Mouse (Mus musculus): ENCODE data around the gene Dlx3. TPM values are rescaled to one million over a fixed set of nuclear protein-coding genes. Genes with fewer than 3 reads are reported as not detected.

Gene Dlx3
- polyA plus RNA-seq, 1 experiment: not detected

- H3K27ac ChIP-seq (replicated peaks; ENCODE audit: low read depth, low read length): no peak overlapping the region
- H3K4me1 ChIP-seq (ENCODE audit: control insufficient read depth, insufficient read depth, insufficient read length, low read length): no peaks in the 10 kb centered on the region
- H3K4me3 ChIP-seq (ENCODE audit: insufficient read depth, low read depth, low read length): no peak overlapping the region
Measured at GRCm38 (mm10) chr11:95126272-95127245, 6.6 kb downstream of the Dlx3 start.

- Histone ChIP-seq H3K4me3 (ENCODE audit: insufficient read depth, low read depth, low read length) (no peak overlapping the region), H3K4me1 (ENCODE audit: control insufficient read depth, insufficient read depth, insufficient read length, low read length) (no peaks in the 10 kb centered on the region), H3K27ac (replicated peaks; ENCODE audit: low read depth, low read length) (no peak overlapping the region)
Measured at GRCm38 (mm10) chr11:95128359-95128758, 8.4 kb downstream of the Dlx3 start.

GRCm38 (mm10) chr11:95130668-95131252 lies 10.8 kb downstream of the Dlx3 start:
- H3K4me1 ChIP-seq (ENCODE audit: control insufficient read depth, insufficient read depth, insufficient read length, low read length): no peaks in the 10 kb centered on the region
- no peak overlapping the region for H3K4me3 ChIP-seq (ENCODE audit: insufficient read depth, low read depth, low read length)
- no peak overlapping the region for H3K27ac ChIP-seq (replicated peaks; ENCODE audit: low read depth, low read length)

GRCm38 (mm10) chr11:95133321-95133720 lies 13.4 kb downstream of the Dlx3 start:
- no peaks in the 10 kb centered on the region for H3K4me1 ChIP-seq (ENCODE audit: control insufficient read depth, insufficient read depth, insufficient read length, low read length)
- H3K27ac ChIP-seq (replicated peaks; ENCODE audit: low read depth, low read length): no peak overlapping the region
- no peak overlapping the region for H3K4me3 ChIP-seq (ENCODE audit: insufficient read depth, low read depth, low read length)

GRCm38 (mm10) chr11:95137281-95137680 lies 17.4 kb downstream of the Dlx3 start:
- Histone ChIP-seq H3K4me3 (ENCODE audit: insufficient read depth, low read depth, low read length) (no peak overlapping the region), H3K4me1 (ENCODE audit: control insufficient read depth, insufficient read depth, insufficient read length, low read length) (no peaks in the 10 kb centered on the region), H3K27ac (replicated peaks; ENCODE audit: low read depth, low read length) (no peak overlapping the region)

- Histone ChIP-seq H3K27ac (replicated peaks; ENCODE audit: low read depth, low read length) (no peak overlapping the region), H3K4me1 (ENCODE audit: control insufficient read depth, insufficient read depth, insufficient read length, low read length) (peaks cover 4% of the 10 kb centered on the region; the same call in 1 of the 2 replicates), H3K4me3 (ENCODE audit: insufficient read depth, low read depth, low read length) (no peak overlapping the region)
Measured at GRCm38 (mm10) chr11:95139871-95140270, 20.0 kb downstream of the Dlx3 start.

- no peak overlapping the region for H3K27ac ChIP-seq (replicated peaks; ENCODE audit: low read depth, low read length)
- no peak overlapping the region for H3K4me3 ChIP-seq (ENCODE audit: insufficient read depth, low read depth, low read length)
- H3K4me1 ChIP-seq (ENCODE audit: control insufficient read depth, insufficient read depth, insufficient read length, low read length): peaks cover 13% of the 10 kb centered on the region
Measured at GRCm38 (mm10) chr11:95142258-95142657, 22.3 kb downstream of the Dlx3 start.

- Histone ChIP-seq H3K4me3 (ENCODE audit: insufficient read depth, low read depth, low read length) (peak overlapping the region; percentile 19; the same call in 1 of the 2 replicates), H3K4me1 (ENCODE audit: control insufficient read depth, insufficient read depth, insufficient read length, low read length) (peaks cover 13% of the 10 kb centered on the region), H3K27ac (replicated peaks; ENCODE audit: low read depth, low read length) (no peak overlapping the region)
Measured at GRCm38 (mm10) chr11:95142980-95143575, 23.2 kb downstream of the Dlx3 start.

- Histone ChIP-seq H3K4me3 (ENCODE audit: insufficient read depth, low read depth, low read length) (no peak overlapping the region), H3K27ac (replicated peaks; ENCODE audit: low read depth, low read length) (no peak overlapping the region), H3K4me1 (ENCODE audit: control insufficient read depth, insufficient read depth, insufficient read length, low read length) (peaks cover 13% of the 10 kb centered on the region)
Measured at GRCm38 (mm10) chr11:95143663-95144062, 23.7 kb downstream of the Dlx3 start.

- H3K4me1 ChIP-seq (ENCODE audit: control insufficient read depth, insufficient read depth, insufficient read length, low read length): peaks cover 13% of the 10 kb centered on the region
- H3K4me3 ChIP-seq (ENCODE audit: insufficient read depth, low read depth, low read length): peak overlapping the region; percentile 45; the same call in 1 of the 2 replicates
Measured at GRCm38 (mm10) chr11:95144091-95144945, 24.4 kb downstream of the Dlx3 start.

GRCm38 (mm10) chr11:95144946-95145483 lies 25.1 kb downstream of the Dlx3 start:
- no peak overlapping the region for H3K27ac ChIP-seq (replicated peaks; ENCODE audit: low read depth, low read length)
- H3K4me1 ChIP-seq (ENCODE audit: control insufficient read depth, insufficient read depth, insufficient read length, low read length): peaks cover 13% of the 10 kb centered on the region
- peak overlapping the region; percentile 45 for H3K4me3 ChIP-seq (ENCODE audit: insufficient read depth, low read depth, low read length)

More at GRCm38 (mm10) chr11:95144091-95144945, 24.4 kb downstream of the Dlx3 start:
- no peak overlapping the region for H3K27ac ChIP-seq (replicated peaks; ENCODE audit: low read depth, low read length)

- Histone ChIP-seq H3K4me1 (ENCODE audit: control insufficient read depth, insufficient read depth, insufficient read length, low read length) (peaks cover 13% of the 10 kb centered on the region), H3K27ac (replicated peaks; ENCODE audit: low read depth, low read length) (no peak within 1 kb of the TSS), H3K4me3 (ENCODE audit: insufficient read depth, low read depth, low read length) (peak within 1 kb of the TSS; percentile 45)
Measured at GRCm38 (mm10) chr11:95145851-95146403, 26.0 kb downstream of the Dlx3 start, which contains the start of gene Dlx4. TSS of gene Dlx4 (minus strand) at chr11:95146263.

GRCm38 (mm10) chr11:95148754-95149153 lies 28.8 kb downstream of the Dlx3 start:
- H3K4me3 ChIP-seq (ENCODE audit: insufficient read depth, low read depth, low read length): no peak overlapping the region
- H3K27ac ChIP-seq (replicated peaks; ENCODE audit: low read depth, low read length): no peak overlapping the region

More at GRCm38 (mm10) chr11:95148754-95149153, 28.8 kb downstream of the Dlx3 start:
- peaks cover 9% of the 10 kb centered on the region for H3K4me1 ChIP-seq (ENCODE audit: control insufficient read depth, insufficient read depth, insufficient read length, low read length)

Data from brown adipose tissue, adult 24 weeks (tissue).